Mouse (Mus musculus) hindbrain, embryonic 13.5 days (tissue): ENCODE data around the gene Sv2a. TPM values are rescaled to one million over a fixed set of nuclear protein-coding genes. Genes with fewer than 3 reads are reported as not detected.
A peak's percentile ranks its signal among the peaks of the same experiment; 100 is the strongest.
"Not testable (repeated sequence)": the region's sequence is repeated elsewhere in the genome, so short reads cannot be mapped to it uniquely, and the experiment has no call there.

Experiments
- ATAC-seq: fragments of 200-750 bp; cut with Nextera tagmentation; 2 replicates; pipeline ENCODE4 v1.8.0; 2017; ENCODE audit warnings: moderate TSS enrichment; ENCODE audit not compliant: low FRiP score
- H3K27ac ChIP-seq: fragments of 300-500 bp; sonication (generic); 2 replicates; pipeline ENCODE4 v1.5.1; 2015; ENCODE audit warnings: inconsistent platforms, mild to moderate bottlenecking, moderate library complexity
- H3K27me3 ChIP-seq: fragments of 300-500 bp; sonication (generic); 2 replicates; pipeline ENCODE4 v1.6.1; 2015; ENCODE audit warnings: mild to moderate bottlenecking, inconsistent platforms
- H3K36me3 ChIP-seq: fragments of 300-500 bp; sonication (generic); 2 replicates; pipeline ENCODE4 v1.6.1; 2015; ENCODE audit warnings: mild to moderate bottlenecking, inconsistent platforms
- H3K4me1 ChIP-seq: fragments of 300-500 bp; sonication (generic); replicated peaks from 2 replicates; pipeline ENCODE4 v1.6.1; 2015; ENCODE audit warnings: inconsistent platforms
- H3K4me2 ChIP-seq: fragments of 300-500 bp; sonication (generic); 2 replicates; pipeline ENCODE4 v1.6.1; 2015; ENCODE audit warnings: inconsistent platforms, mild to moderate bottlenecking, moderate library complexity
- H3K4me3 ChIP-seq: fragments of 300-500 bp; sonication (generic); 2 replicates; pipeline ENCODE4 v1.5.1; 2015; ENCODE audit warnings: mild to moderate bottlenecking, inconsistent platforms
- H3K9ac ChIP-seq: fragments of 300-500 bp; sonication (generic); 2 replicates; pipeline ENCODE4 v1.6.1; 2015; ENCODE audit warnings: mild to moderate bottlenecking, inconsistent platforms
- H3K9me3 ChIP-seq: fragments of 300-500 bp; sonication (generic); 2 replicates; pipeline ENCODE4 v1.6.1; 2016; ENCODE audit warnings: inconsistent platforms
- WGBS: fragments of 180-500 bp; shearing (Covaris S2); methylation state at CpG from one replicate; pipeline ENCODE4 v1.1.7; 2015; 5-methylcytosine and 5-hydroxymethylcytosine counted together
- polyA plus RNA-seq: library from polyadenylated mRNA; unstranded; fragments of >200 nt; fragmentation: Nextera tagmentation; extraction: Ambion mirVana; gene quantifications from 2 replicates; pipeline ENCODE4 v1.2.1, GENCODE M21; 2015

Sv2a gene
- polyA plus RNA-seq, 1 experiment from 2014 or later: 84.0 TPM

- Histone ChIP-seq H3K9ac (no peak overlapping the region), H3K4me1 (peaks cover 9% of the 10 kb centered on the region; the same call in 1 of the 2 replicates), H3K4me3 (no peak overlapping the region), H3K27me3 (no peaks in the 10 kb centered on the region), H3K9me3 (no peaks in the 10 kb centered on the region), H3K4me2 (no peak overlapping the region), H3K36me3 (no peaks in the 10 kb centered on the region), H3K27ac (no peak overlapping the region)
- WGBS: 75% methylated on average over 2 of the region's 2 CpGs
- ATAC-seq: no peak
Measured at GRCm38 (mm10) chr3:96228828-96229227, 47.9 kb downstream of the Sv2a start.

DNA sequence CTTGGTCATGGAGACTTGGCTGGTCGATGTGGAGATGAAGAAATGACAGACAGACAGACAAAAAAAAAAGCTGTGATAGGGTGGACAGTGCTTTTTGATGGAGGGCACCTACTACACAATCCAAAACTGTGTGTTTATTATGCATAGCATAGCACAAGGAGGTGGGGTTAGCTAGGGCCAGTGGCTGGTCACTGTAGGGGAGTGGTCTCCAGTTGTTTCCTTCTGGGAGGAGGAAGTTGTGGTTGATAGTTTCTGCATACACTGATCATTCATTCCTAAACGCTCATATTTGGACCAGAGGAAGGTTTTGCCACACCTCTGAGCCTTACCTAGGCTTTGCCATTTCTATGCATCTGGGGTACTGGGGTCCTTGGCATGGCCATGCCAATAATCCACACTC is 49.5 kb downstream of the Sv2a start:
- no peak for ATAC-seq
- 0 out of 2 replicates have a peak, but pooled peaks cover 2% of the 10 kb centered on the region for H3K4me1 ChIP-seq
- H3K9ac ChIP-seq: no peak overlapping the region
- no peak overlapping the region for H3K4me2 ChIP-seq
- H3K27ac ChIP-seq: no peak overlapping the region
- H3K9me3 ChIP-seq: no peaks in the 10 kb centered on the region
- no peaks in the 10 kb centered on the region for H3K27me3 ChIP-seq
- whole genome bisulfite sequencing: 89% methylated on average over 2 of the region's 2 CpGs
- H3K36me3 ChIP-seq: no peaks in the 10 kb centered on the region
- no peak overlapping the region for H3K4me3 ChIP-seq

- H3K36me3 ChIP-seq: no peaks in the 10 kb centered on the region
- ATAC-seq: no peak
- H3K9ac ChIP-seq: no peak overlapping the region
- H3K4me3 ChIP-seq: no peak overlapping the region
- no peak overlapping the region for H3K4me2 ChIP-seq
- no peaks in the 10 kb centered on the region for H3K4me1 ChIP-seq
- 78% methylated on average over 4 of the region's 4 CpGs for WGBS
- H3K9me3 ChIP-seq: no peaks in the 10 kb centered on the region
- H3K27me3 ChIP-seq: no peaks in the 10 kb centered on the region
- H3K27ac ChIP-seq: no peak overlapping the region
Measured at GRCm38 (mm10) chr3:96230910-96231757, 50.2 kb downstream of the Sv2a start.

GRCm38 (mm10) chr3:96231758-96232120 is 50.8 kb downstream of the Sv2a start:
- Histone ChIP-seq H3K4me2 (no peak overlapping the region), H3K9me3 (no peaks in the 10 kb centered on the region), H3K27me3 (no peaks in the 10 kb centered on the region), H3K27ac (no peak overlapping the region), H3K4me1 (peaks cover under 1% of the 10 kb centered on the region; the same call in 1 of the 2 replicates), H3K36me3 (no peaks in the 10 kb centered on the region), H3K4me3 (no peak overlapping the region), H3K9ac (no peak overlapping the region)
- WGBS: 57% methylated on average over 2 of the region's 2 CpGs
- ATAC-seq: no peak

DNA sequence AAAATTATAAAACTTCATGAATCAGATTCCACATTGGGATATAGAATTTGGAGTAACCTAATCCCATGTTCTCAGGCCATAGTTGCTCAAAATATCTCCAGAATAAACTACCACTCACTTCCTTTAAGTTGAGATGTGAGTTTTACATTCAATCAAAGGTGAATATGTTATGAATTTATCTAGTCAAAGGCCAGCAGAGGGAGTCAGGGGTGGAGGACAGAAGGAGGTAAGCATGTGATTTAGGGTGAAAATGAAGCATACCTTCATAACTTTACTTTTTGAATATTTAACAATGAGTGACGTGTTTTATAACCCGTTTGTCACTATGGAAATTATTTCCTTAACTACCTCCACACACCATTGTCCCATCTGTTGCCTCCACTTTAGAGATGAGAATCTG is 54.0 kb downstream of the Sv2a start:
- no peak for ATAC-seq

GRCm38 (mm10) chr3:96235836-96236235 is 54.9 kb downstream of the Sv2a start:
- H3K9ac ChIP-seq: no peak overlapping the region
- 72% methylated on average over 3 of the region's 3 CpGs for WGBS
- no peaks in the 10 kb centered on the region for H3K27me3 ChIP-seq
- H3K9me3 ChIP-seq: no peaks in the 10 kb centered on the region
- no peaks in the 10 kb centered on the region for H3K36me3 ChIP-seq
- ATAC-seq: no peak
- H3K4me1 ChIP-seq: peaks cover 19% of the 10 kb centered on the region
- H3K4me2 ChIP-seq: no peak overlapping the region
- no peak overlapping the region for H3K27ac ChIP-seq
- H3K4me3 ChIP-seq: no peak overlapping the region

More for the DNA sequence above, 54.0 kb downstream of the Sv2a start:
- no peak overlapping the region for H3K4me3 ChIP-seq
- no peaks in the 10 kb centered on the region for H3K27me3 ChIP-seq
- no peaks in the 10 kb centered on the region for H3K9me3 ChIP-seq
- WGBS: 94% methylated on average over 2 of the region's 2 CpGs
- H3K4me1 ChIP-seq: peaks cover 17% of the 10 kb centered on the region
- H3K36me3 ChIP-seq: no peaks in the 10 kb centered on the region
- H3K9ac ChIP-seq: no peak overlapping the region
- H3K4me2 ChIP-seq: no peak overlapping the region
- no peak overlapping the region for H3K27ac ChIP-seq

DNA sequence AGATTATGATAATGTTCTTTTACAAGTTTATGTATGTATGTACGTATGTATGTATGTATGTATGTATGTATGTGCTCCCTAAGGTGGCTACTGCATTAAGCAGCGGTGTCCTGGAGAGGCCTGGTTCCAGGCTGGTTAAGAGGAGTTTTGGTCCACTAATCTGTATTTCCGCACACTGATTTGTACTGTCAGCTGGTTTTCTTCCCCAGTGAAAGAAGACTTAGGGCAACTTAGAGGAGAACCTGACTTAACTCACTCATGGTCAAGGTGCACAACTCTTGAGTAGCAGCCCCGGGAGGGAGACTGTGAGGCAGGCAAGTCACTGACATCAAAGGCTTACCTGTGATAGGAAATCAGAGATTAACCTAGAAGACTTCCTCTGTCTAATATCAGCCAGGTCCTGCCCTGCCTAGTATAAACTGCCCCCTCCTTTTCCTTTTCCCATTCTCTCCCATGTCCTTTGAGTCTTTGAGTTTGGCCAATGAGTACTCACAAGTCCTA is 55.9 kb downstream of the Sv2a start:
- ATAC-seq: no peak
- Histone ChIP-seq H3K9ac (peak overlapping the region; percentile 53; the same call in 1 of the 2 replicates), H3K4me3 (0 out of 2 replicates have a peak overlapping the region, but pooled peaks have one; percentile 36), H3K27me3 (no peaks in the 10 kb centered on the region), H3K36me3 (no peaks in the 10 kb centered on the region), H3K27ac (no peak overlapping the region), H3K4me2 (peak overlapping the region; percentile 45), H3K9me3 (no peaks in the 10 kb centered on the region), H3K4me1 (peaks cover 22% of the 10 kb centered on the region)
- 82% methylated on average over 4 of the region's 4 CpGs for WGBS

GRCm38 (mm10) chr3:96237335-96237903 is 56.5 kb downstream of the Sv2a start:
- WGBS: 26% methylated on average over 7 of the region's 7 CpGs

DNA sequence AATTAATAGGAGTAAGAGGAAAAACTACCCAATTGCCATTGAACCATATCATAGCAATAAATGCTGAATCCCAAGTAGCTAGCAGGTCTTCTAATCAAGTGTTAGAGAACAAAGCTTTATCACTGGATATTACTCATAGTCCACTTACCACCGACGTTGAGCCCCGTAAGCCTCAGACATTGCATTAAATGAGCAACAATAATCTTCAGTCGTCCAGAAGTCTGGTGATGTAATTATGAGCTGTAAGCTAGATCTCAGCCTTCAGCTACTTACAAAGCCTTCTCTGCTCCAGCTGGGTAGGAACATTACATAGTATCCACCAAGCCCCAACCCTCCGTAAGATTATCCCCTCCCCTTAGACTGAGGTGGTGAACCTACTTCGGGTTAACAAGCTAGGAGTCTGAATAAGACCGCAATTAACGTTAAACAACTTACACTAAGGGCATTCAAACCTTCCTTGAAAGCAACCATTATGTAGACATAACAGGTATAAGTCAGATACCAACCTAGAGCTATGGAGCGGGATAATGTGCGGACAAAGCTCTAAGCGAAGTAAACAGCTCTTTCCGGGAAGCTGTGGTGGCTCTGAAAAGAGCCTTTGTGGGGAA is 57.1 kb downstream of the Sv2a start:
- peak overlapping the region; percentile 36 for H3K4me3 ChIP-seq
- H3K4me1 ChIP-seq: peaks cover 22% of the 10 kb centered on the region
- no peaks in the 10 kb centered on the region for H3K36me3 ChIP-seq
- no peaks in the 10 kb centered on the region for H3K27me3 ChIP-seq
- no peak overlapping the region for H3K27ac ChIP-seq
- peak overlapping the region; percentile 53 for H3K9ac ChIP-seq
- H3K9me3 ChIP-seq: no peaks in the 10 kb centered on the region
- H3K4me2 ChIP-seq: peak overlapping the region; percentile 45
- ATAC-seq: no peak
- WGBS: under 1% methylated on average over 12 of the region's 12 CpGs

More at GRCm38 (mm10) chr3:96237335-96237903, 56.5 kb downstream of the Sv2a start:
- H3K27me3 ChIP-seq: no peaks in the 10 kb centered on the region
- peak overlapping the region; percentile 45 for H3K4me2 ChIP-seq
- H3K9me3 ChIP-seq: no peaks in the 10 kb centered on the region
- peaks cover 22% of the 10 kb centered on the region for H3K4me1 ChIP-seq
- no peak overlapping the region for H3K27ac ChIP-seq
- no peaks in the 10 kb centered on the region for H3K36me3 ChIP-seq
- H3K9ac ChIP-seq: peak overlapping the region; percentile 53
- H3K4me3 ChIP-seq: peak overlapping the region; percentile 36
- no peak for ATAC-seq

- Histone ChIP-seq H3K4me1 (peaks cover 28% of the 10 kb centered on the region), H3K9ac (peak within 1 kb of the TSS; percentile 53), H3K27ac (peak within 1 kb of the TSS; percentile 80), H3K4me3 (peak within 1 kb of the TSS; percentile 37), H3K4me2 (peak within 1 kb of the TSS; percentile 49)
- 0% methylated on average over 19 of the region's 68 CpGs for WGBS
- H3K36me3 ChIP-seq, H3K27me3 ChIP-seq, H3K9me3 ChIP-seq: not testable (repeated sequence)
- ATAC-seq: peak; percentile 88
Measured at GRCm38 (mm10) chr3:96238954-96239793, 58.2 kb downstream of the Sv2a start, which contains the start of gene Hist2h3c2. TSS of gene Hist2h3c2 (minus strand) at chr3:96239127.

GRCm38 (mm10) chr3:96239949-96240798 is 59.2 kb downstream of the Sv2a start, which contains the start of gene Hist2h2aa2:
TSS of gene Hist2h2aa2 (minus strand) at chr3:96240276.
- Histone ChIP-seq H3K9ac (peak within 1 kb of the TSS; percentile 65), H3K27ac (peak within 1 kb of the TSS; percentile 80), H3K4me2 (peak within 1 kb of the TSS; percentile 49), H3K4me1 (peaks cover 34% of the 10 kb centered on the region), H3K4me3 (peak within 1 kb of the TSS; percentile 37)
- H3K9me3 ChIP-seq, H3K27me3 ChIP-seq, H3K36me3 ChIP-seq: not testable (repeated sequence)
- peak; percentile 86 for ATAC-seq
- 3% methylated on average over 38 of the region's 85 CpGs for WGBS
